Mouse (Mus musculus) CD4-positive, CD25-positive, alpha-beta regulatory T cell, adult 4 months (primary cell): ENCODE measurements around the gene Sema7a. TPM values are rescaled to one million over a fixed set of nuclear protein-coding genes. Genes with fewer than 3 reads are reported as not detected.
A peak's percentile ranks its signal among the peaks of the same experiment; 100 is the strongest.

ENCODE experiments used
- ATAC-seq: one replicate; pipeline ENCODE4 v1.8.0; 2017
- polyA plus RNA-seq, 2 experiments: library from polyadenylated mRNA; unstranded; fragments of 100-300 nt; shearing (Covaris generic); gene quantifications; one replicate each; pipeline ENCODE4 v1.2.1; 2017

The Sema7a gene
- polyA plus RNA-seq, 2 experiments from 2014 or later = not detected

GRCm38 (mm10) chr9:57938225-57939055 lies 1.5 kb upstream of the Sema7a start:
- ATAC-seq = no peak

- peak; percentile 42 for ATAC-seq
Observed at GRCm38 (mm10) chr9:57940349-57940794, 460 bp downstream of the Sema7a start.

GRCm38 (mm10) chr9:57940861-57941638 lies 1.1 kb downstream of the Sema7a start:
- no peak for ATAC-seq

- no peak for ATAC-seq
Observed at GRCm38 (mm10) chr9:57942039-57942438, 2.1 kb downstream of the Sema7a start.

GRCm38 (mm10) chr9:57943067-57943466 lies 3.2 kb downstream of the Sema7a start:
- ATAC-seq = no peak

- ATAC-seq = peak; percentile 28
Observed at GRCm38 (mm10) chr9:57944572-57944971, 4.7 kb downstream of the Sema7a start.

GRCm38 (mm10) chr9:57945771-57946616 lies 6.1 kb downstream of the Sema7a start:
- no peak for ATAC-seq

- ATAC-seq = no peak
Observed at GRCm38 (mm10) chr9:57947381-57948030, 7.6 kb downstream of the Sema7a start.

GRCm38 (mm10) chr9:57948333-57948931 lies 8.5 kb downstream of the Sema7a start:
- no peak for ATAC-seq

GRCm38 (mm10) chr9:57949102-57949704 lies 9.3 kb downstream of the Sema7a start:
- no peak for ATAC-seq

GRCm38 (mm10) chr9:57949879-57950278 lies 10.0 kb downstream of the Sema7a start:
- no peak for ATAC-seq

GRCm38 (mm10) chr9:57950519-57950918 lies 10.6 kb downstream of the Sema7a start:
- no peak for ATAC-seq

- ATAC-seq = no peak
Observed at GRCm38 (mm10) chr9:57951993-57952392, 12.1 kb downstream of the Sema7a start.

GRCm38 (mm10) chr9:57954962-57955744 lies 15.2 kb downstream of the Sema7a start:
- ATAC-seq = no peak

- ATAC-seq = no peak
Observed at GRCm38 (mm10) chr9:57955764-57956163, 15.9 kb downstream of the Sema7a start.

GRCm38 (mm10) chr9:57956196-57956837 lies 16.4 kb downstream of the Sema7a start:
- ATAC-seq = no peak

GRCm38 (mm10) chr9:57956838-57957236 lies 16.9 kb downstream of the Sema7a start:
- peak; percentile 79 for ATAC-seq

- ATAC-seq = no peak
Observed at GRCm38 (mm10) chr9:57958615-57959014, 18.7 kb downstream of the Sema7a start.

GRCm38 (mm10) chr9:57959399-57959798 lies 19.5 kb downstream of the Sema7a start:
- no peak for ATAC-seq
